ENCODE assay signal across 24 mouse cellular contexts in the genomic region with DNA sequence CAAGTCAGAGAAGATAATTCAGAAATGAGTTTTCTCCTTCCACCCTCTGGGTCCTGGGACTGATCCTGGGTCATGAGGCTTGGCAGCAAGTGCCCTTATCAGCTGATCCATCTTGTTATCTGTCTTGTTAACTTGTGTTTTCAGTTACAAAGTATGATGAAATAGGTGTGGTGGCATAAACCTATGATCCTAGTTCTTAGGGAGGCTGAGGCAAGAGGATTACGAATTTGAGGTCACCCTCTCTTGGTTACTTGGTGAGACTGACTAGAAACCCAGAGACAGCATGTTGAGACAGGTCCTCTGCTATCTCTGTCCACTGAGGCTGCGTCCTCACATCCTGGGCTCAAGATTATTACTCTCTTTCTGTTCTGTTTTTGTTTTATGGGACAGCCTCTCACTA. TPM values are rescaled to one million over a fixed set of nuclear protein-coding genes. Genes with fewer than 3 reads are reported as not detected.
DNase-seq lines count a peak whose midpoint lies in the region; ATAC-seq and TF ChIP-seq lines count a peak whose summit lies in the region.
"Had no signal": no experiment of that assay in that cellular context is flagged by ENCODE, and none has a peak within 500 bp of the region (broad histone marks: within the 10 kb centered on the region; RNA-seq: fewer than 3 reads in every experiment).

No protein-coding gene starts in this region.

- no peak overlapping the region for H3K4me3 ChIP-seq in MEL (ENCODE audit: control insufficient read depth in 1 of 2, insufficient read depth in 1 of 2, low read depth in 2 of 2, low read length in 2 of 2)
- H3K4me3 ChIP-seq: heart, embryonic 12.5 days; heart, embryonic 15.5 days; hindbrain, embryonic 10.5 days; hindbrain, embryonic 13.5 days; intestine, embryonic 15.5 days had no signal

- no peak for TF ChIP-seq EP300 in MEL (IDR thresholded peaks at IDR 0.05; ENCODE audit: low read depth in 1 of 2, low read length in 2 of 2)

- H3K9me3 ChIP-seq in MEL (replicated peaks; ENCODE audit: insufficient read depth, low read length) = no peaks in the 10 kb centered on the region
- H3K9me3 ChIP-seq: heart, embryonic 12.5 days; heart, embryonic 15.5 days; hindbrain, embryonic 10.5 days; hindbrain, embryonic 13.5 days; intestine, embryonic 15.5 days had no signal

- TF ChIP-seq CTCF in MEL (IDR thresholded peaks at IDR 0.05 in 2 of 3, conservative IDR thresholded peaks at IDR 0.05 in 1 of 3; ENCODE audit: control insufficient read depth in 1 of 3, insufficient read depth in 1 of 3, low read depth in 2 of 3, low read length in 3 of 3, poor library complexity in 1 of 3, severe bottlenecking in 1 of 3) = no peak

- no peaks in the 10 kb centered on the region for H3K27me3 ChIP-seq in MEL (ENCODE audit: control insufficient read depth in 1 of 2, insufficient read depth in 2 of 2, low read length in 2 of 2)
- H3K27me3 ChIP-seq: heart, embryonic 12.5 days; heart, embryonic 15.5 days; hindbrain, embryonic 13.5 days; intestine, embryonic 15.5 days; Patski had no signal

- peaks cover 0 to 5% of the 10 kb centered on the region in 2 experiments; a peak in 1 of 4 replicates for H3K4me1 ChIP-seq in MEL (ENCODE audit: control insufficient read depth in 1 of 2, insufficient read depth in 2 of 2, low read length in 2 of 2)
- H3K4me1 ChIP-seq: heart, embryonic 12.5 days; heart, embryonic 15.5 days; hindbrain, embryonic 13.5 days; intestine, embryonic 15.5 days had no signal

- peak; percentile 37; the same call in 1 of the 2 replicates for ATAC-seq in megakaryocyte progenitor cell, adult 5-6 weeks (replicated peaks; ENCODE audit: poor library complexity)
- no peak for ATAC-seq in activated CD4-positive, CD25-positive, alpha-beta regulatory T cell, adult 4 months
- ATAC-seq: forebrain, embryonic 14.5 days; hindbrain, embryonic 16.5 days; intestine, embryonic 15.5 days; Patski had no signal

- TF ChIP-seq RAD21 in MEL (IDR thresholded peaks at IDR 0.05; ENCODE audit: low read depth, low read length) = no peak

- H3K27ac ChIP-seq in MEL (ENCODE audit: control insufficient read depth, low read depth, low read length) = no peak overlapping the region
- H3K27ac ChIP-seq: heart, embryonic 15.5 days; hindbrain, embryonic 10.5 days; hindbrain, embryonic 13.5 days; intestine, embryonic 15.5 days had no signal

- no peak overlapping the region for H3K9ac ChIP-seq in MEL (ENCODE audit: control insufficient read depth, low read depth, low read length, poor library complexity, severe bottlenecking)
- H3K9ac ChIP-seq: heart, embryonic 12.5 days; heart, embryonic 15.5 days; hindbrain, embryonic 13.5 days; intestine, embryonic 15.5 days had no signal

- H3K36me3 ChIP-seq in MEL (ENCODE audit: control insufficient read depth in 1 of 2, insufficient read depth in 2 of 2, low read length in 2 of 2) = peaks cover 0 to 3% of the 10 kb centered on the region in 2 experiments; a peak in 2 of 4 replicates

- H3K79me2 ChIP-seq in MEL (ENCODE audit: control insufficient read depth, insufficient read depth, low read length, poor library complexity) = no peaks in the 10 kb centered on the region

- DNase-seq in MEL (ENCODE audit: low read depth, low spot score) = no peak
- DNase-seq in gonadal fat pad, adult 2 months (ENCODE audit: low read depth) = peak; percentile 65
- DNase-seq in adrenal gland, adult 18-20 months (ENCODE audit: low spot score in 2 of 2) = no peak
- no peak for DNase-seq in adrenal gland, postnatal 14 days
- DNase-seq: adrenal gland, adult 8-10 months; adrenal gland, postnatal 36 days; cerebellum, adult 18-20 months; cerebellum, adult 9-10 months; cerebellum, postnatal 14 days; gastrocnemius, postnatal 10 days; gastrocnemius, postnatal 36 days; heart, adult 18-20 months; heart, postnatal 10 days; heart, postnatal 36 days had no signal

- no peak for TF ChIP-seq POLR2A in MEL (IDR thresholded peaks at IDR 0.05; ENCODE audit: control insufficient read depth in 1 of 2, insufficient read depth in 1 of 2, low read depth in 1 of 2, low read length in 2 of 2, poor library complexity in 1 of 2)

TF ChIP-seq in MEL, 35 proteins besides CTCF, POLR2A, EP300 and RAD21:
- TF ChIP-seq NRF1 (IDR thresholded peaks at IDR 0.05; ENCODE audit: insufficient read depth, low read depth, low read length, poor library complexity, severe bottlenecking) (no peak), GATA1 (IDR thresholded peaks at IDR 0.05; ENCODE audit: low read depth, low read length) (peak; percentile 28; the same call in 1 of the 2 replicates)

RNA-seq across cellular contexts. Expression of gene Nup153, which starts 37.6 kb away (rescaled TPM):
- 64.6 and 66.1 TPM in 2 replicates for total RNA-seq in MEL (2012; rRNA removed)
- 100 to 1,000 TPM in 1 of 2 experiments, 10 to 100 TPM in 1; 82.8 to 221 TPM for polyA plus RNA-seq in MEL (2012; ENCODE audit: insufficient read depth in 1 of 2, insufficient read length in 2 of 2, low read depth in 1 of 2, low replicate concordance in 2 of 2, missing spikeins in 1 of 2)
- 63.3 and 64.6 TPM in 2 replicates for polyA plus RNA-seq in gonadal fat pad, adult 2 months (2012; rRNA removed)
- 96.9 and 126 TPM in 2 replicates for total RNA-seq in megakaryocyte progenitor cell, adult 5-6 weeks (2015)
- total RNA-seq in megakaryocyte progenitor cell, adult 5-6 weeks (2017) = 67.7 and 72.3 TPM in 2 replicates
- 10 to 100 TPM; 51.0 to 58.3 TPM for total RNA-seq in adrenal gland, adult 18-20 months (2021)
- polyA plus RNA-seq in activated CD4-positive, CD25-positive, alpha-beta regulatory T cell, adult 4 months (2017; shearing (Covaris generic)) = 10 to 100 TPM; 49.3 to 55.8 TPM
- 62.9 and 63.4 TPM in 2 replicates for total RNA-seq in adrenal gland, postnatal 14 days (2021)
